Mouse (Mus musculus): Measurements from ENCODE around the gene Syne2.

Syne2 gene

DNA sequence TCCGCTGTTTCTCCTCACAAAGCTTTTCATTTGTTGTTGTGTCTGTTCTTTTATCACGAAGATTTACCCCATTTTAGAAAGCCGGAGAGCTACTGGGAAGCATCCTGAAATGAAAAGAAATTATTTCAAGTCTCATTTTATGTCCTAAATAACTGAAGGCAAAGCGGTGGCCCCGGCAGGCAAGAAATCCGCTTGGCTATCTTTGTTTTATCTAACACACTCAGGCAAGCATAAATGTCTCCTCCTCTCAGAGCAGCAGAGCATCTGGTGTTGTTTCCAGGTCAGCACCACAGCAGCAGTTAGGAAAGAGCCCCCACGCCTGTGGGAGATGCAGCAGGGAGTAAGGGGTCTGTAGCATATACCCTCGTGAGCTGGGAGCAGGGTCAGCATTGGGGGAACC, 230.7 kb downstream of the Syne2 start:
- no peak for DNase-seq (ENCODE audit: low spot score)

DNA sequence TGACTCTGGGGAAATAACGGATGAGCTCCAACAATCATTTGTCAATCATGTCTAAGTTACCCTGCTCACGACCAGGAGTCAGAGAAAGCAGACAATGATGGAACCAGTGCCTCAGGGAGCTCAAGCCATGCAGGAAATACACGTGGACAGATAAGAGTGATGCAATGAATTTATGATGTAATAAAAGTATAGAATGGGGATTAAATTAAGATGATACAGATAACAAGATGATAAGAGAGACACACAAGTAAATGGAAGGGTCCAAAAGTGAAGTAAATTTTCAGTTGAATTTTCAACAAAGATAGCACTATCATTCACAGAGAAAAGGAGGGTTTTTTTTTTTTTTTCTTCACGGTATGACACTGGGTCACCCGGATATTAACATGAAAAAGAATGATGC, 231.4 kb downstream of the Syne2 start:
- DNase-seq (ENCODE audit: low spot score), result no peak

DNA sequence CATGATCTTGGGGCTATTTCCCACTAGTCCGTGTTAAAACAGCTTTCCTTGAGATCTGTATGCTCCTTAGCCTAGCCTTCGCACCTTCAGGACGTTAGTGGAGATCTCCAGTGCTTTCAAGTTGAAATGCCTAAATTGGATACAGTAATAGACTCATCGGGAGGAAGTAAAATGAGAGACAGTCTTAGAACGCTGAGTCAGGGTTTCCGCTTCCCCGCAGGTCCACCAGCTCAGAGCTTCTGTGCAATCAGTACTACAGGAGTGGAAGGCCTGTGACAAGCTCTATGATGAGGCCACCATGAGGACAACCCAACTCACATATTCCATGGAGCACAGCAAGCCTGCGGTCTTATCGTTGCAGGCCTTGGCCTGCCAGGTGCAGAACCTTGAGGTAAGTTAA, 233.9 kb downstream of the Syne2 start:
- no peak for DNase-seq (ENCODE audit: low spot score)

DNA sequence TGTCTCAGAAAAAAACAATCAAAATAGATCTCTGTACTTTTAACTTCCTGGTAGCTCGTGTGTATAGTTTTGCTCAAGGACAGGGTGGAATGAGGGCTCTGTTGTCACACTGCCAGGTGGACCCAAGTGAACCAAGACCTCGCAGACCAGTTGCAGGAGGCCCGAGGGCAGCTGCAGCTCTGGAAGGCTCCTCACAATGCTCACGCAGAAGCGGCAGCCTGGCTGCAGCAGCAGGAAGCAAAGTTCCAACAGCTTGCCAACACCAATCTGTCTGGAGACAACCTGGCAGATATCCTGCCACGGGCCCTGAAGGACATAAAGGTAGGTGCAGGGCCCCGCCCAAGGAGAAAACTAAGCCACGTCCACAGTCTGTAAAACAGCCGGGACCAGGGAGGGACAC, 236.7 kb downstream of the Syne2 start:
- no peak for DNase-seq (ENCODE audit: low spot score)

DNA sequence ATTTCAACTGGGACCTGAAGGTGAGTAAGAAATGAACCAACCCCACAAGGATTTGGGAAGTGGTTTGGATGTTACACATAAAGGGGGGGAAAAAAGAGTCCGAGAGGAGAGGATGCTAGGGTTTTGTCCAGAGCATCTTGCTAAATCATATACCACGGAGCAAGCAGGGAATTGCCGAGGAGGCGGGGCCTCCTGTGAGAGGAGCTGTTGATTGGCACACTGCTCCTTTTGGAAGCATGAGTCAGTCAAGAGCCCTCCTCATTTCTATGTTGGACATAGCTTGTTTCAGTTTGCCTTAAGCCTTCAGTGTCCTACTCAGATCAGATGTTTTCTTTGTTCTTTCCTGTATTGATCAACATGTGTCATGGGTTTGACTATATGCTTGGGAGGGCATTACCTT, 245.1 kb downstream of the Syne2 start:
- no peak for DNase-seq (ENCODE audit: low spot score)

DNA sequence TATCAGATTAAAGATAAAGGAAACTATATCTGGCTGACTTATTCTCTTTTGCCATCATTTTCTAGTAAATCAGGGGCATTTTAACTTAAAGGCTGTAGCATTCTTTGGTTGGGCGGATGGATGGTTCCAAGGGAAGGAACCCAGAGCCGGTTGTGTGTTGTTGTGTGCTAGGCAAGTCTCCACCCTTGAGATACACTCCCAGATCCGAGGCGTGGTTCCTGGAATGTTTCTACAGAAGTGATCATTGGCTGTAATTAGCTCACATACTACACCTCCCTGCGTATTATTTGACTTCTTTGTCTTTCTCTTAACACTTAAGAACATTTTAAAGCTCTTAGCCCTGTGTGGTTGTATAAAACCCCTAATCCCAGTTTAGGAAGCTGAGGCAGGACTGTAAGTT, 252.5 kb downstream of the Syne2 start:
- no peak for DNase-seq (ENCODE audit: low spot score)

DNA sequence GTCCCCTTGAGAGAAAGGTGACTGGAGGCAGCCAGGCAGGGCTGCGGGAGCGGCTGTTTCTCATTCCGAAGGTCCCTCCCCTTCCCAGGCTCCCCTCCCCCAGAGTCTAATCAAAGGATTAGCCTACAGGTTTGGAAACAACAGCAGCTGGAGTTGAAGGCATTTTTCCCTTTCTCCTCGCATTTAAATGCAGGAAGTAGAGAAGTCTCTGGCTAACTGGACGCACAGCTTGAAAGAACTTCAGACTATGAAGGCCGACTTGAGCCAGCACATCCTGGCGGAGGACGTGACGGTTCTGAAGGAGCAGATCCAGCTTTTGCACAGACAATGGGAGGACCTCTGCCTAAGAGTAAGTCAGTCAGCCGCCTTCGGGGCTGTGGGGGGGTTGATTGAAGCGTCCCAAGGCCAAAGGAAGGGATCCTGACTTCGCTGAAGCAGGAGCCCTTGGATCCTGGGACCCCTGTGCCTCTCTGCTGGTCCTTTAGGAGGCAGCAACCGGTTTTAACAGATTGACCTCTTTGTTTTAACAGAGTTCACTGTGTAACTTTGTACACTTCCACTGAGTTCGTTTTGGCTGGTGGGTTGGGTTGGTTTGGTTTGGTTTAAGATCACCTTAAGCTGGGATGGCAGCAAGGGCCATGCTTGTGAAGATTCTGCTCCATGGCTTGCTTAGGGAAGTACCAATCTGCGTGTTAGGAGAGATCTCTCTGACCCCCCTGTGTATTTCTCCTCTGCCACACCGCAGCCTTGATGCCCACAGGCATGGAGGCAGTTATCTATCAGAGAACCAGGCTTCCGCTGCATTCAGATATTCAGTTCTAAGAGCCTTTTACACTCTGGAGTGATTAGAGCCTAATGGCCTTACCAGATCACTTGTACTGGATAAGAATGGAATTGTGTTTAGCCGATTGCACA, 254.3 kb downstream of the Syne2 start:
- no peak for DNase-seq (ENCODE audit: low spot score)

DNA sequence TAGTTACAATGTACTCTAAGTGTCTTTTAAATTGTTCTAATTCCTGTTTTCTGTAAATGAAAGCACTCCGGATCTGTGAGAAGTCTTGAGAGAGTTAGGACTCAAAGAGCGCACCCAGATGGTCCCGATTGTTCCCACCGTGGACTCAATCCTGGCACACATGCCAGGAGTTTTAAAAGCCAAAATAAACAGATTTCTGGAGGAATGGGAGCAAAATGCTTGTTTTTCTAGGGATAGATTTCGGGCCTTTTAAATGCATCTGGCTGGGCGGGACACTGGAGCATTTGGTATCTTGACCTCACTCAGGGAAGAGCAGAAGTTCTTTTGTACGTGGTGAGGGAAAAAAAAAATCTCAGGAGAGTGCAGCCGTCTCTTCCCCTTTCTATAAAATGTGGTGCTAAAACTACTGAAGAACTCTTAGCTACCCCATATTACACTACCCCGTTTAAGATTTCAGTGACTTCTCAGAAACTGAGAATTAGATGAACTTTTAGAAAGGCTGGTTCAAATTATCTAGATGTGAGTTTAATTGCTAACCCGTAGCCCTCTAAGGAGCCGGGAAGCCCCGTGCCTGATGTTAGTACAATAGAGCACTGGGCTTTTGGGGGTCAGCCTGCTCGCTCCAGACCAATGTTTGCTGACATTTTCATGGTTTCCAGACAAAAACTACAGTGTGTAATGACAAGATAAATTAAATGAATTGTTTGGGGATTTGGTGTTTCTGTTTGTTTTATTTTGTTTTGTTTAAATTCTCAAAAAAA, 255.3 kb downstream of the Syne2 start:
- no peak for DNase-seq (ENCODE audit: low spot score)

DNA sequence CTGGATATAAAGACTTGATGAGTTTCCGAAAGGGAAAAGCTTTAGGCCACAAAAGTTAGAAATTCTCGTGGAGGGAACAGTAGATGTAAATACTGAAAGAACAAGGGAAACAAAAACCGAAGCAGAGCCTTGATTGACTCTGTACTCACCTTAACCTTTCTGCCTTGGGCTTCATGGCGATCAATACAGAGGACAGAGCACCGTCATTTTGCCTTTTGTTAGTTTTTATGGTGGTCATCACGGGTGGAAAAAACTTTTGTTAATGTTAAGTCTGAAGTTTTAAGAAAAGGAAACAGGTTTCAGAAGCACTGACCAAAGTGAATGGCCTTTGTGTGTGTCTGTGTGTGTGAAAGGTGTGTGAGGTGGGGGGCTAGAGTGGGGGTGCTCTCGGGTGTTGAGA, 256.0 kb downstream of the Syne2 start:
- no peak for DNase-seq (ENCODE audit: low spot score)

DNA sequence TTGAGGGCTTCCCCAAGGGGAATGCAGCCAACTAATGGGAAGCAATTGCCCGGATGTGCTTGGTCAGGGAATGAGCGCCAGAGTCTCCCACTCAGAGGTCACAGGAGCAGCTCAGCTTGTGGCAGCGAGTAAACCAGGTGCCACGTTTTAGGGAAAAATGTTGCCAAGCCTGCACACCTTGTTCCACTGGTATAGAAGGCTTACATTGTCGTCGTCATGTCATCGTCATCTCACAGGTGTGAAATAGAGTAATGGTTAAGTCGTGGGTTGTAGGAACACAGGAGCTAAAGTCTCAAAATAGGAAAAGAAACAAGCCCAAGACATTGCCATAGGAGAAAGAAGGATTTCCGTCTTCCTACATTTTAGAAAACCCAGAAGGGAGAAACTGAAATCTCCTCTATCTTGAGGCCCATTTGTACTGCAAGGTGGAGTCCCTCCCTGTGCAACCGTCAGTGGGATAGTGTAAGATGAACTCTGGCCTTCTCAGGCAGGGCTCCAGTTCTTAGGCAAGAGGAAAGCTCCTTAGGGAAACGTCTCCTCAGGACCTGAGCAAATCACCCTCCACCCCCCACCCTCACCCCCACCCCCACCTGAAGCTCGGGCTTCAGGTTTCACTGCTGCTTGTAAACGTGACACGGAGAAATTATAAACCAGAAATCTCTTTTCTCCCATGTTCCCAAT, 263.1 kb downstream of the Syne2 start:
- DNase-seq (ENCODE audit: low spot score), result no peak

DNA sequence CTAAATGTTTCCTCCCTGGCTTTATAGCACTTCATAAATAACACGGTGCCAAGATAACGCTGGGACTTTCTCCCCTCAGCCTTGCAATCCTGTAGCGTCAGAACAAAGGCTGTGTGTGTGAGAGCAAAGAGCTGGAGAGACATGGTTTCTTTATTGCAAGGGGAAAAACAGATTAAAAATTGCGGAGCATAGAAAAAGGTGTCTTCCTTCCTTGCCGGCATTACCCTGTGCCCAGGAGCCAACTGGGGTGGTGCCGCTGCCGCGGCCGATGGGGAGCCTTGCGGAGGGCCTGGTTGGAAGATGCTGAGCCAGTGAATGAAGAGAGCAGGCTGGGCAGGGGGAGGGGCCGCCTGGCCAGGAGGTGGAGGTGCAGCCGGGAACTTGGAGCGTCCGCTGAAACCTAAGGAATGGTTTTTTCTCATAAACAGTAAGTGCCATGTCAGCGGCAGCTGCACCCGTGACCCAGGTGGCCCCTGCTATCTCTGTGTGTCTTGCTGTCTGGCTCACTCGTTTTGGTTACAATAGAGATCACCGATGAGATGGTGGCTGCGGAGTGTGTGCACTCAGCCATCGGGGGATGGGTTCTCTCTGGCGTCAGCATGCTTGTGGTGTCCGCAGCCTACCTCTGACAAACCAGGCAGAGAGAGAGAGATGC, 263.8 kb downstream of the Syne2 start:
- peak; percentile 66 for DNase-seq (ENCODE audit: low spot score)

DNA sequence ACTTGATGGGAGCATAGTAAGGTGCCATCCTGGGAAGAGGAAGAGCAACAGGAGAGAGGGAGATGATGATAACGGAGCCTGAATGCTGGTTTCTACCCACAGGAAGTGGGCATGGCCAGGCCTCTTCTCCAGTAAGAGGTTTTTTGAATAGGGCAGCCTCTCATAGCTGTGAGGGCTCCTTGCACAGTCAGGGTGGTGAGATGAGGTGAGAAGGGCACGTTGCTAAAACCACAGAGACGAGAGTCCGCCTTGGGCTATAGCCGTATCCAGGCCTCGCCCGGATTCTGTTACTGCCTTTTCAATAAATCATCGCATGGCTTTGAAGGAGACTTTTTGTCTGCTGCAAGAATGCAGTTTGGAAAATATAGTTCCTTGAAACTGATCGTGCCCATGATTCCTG, 267.1 kb downstream of the Syne2 start:
- DNase-seq (ENCODE audit: low spot score), result no peak

DNA sequence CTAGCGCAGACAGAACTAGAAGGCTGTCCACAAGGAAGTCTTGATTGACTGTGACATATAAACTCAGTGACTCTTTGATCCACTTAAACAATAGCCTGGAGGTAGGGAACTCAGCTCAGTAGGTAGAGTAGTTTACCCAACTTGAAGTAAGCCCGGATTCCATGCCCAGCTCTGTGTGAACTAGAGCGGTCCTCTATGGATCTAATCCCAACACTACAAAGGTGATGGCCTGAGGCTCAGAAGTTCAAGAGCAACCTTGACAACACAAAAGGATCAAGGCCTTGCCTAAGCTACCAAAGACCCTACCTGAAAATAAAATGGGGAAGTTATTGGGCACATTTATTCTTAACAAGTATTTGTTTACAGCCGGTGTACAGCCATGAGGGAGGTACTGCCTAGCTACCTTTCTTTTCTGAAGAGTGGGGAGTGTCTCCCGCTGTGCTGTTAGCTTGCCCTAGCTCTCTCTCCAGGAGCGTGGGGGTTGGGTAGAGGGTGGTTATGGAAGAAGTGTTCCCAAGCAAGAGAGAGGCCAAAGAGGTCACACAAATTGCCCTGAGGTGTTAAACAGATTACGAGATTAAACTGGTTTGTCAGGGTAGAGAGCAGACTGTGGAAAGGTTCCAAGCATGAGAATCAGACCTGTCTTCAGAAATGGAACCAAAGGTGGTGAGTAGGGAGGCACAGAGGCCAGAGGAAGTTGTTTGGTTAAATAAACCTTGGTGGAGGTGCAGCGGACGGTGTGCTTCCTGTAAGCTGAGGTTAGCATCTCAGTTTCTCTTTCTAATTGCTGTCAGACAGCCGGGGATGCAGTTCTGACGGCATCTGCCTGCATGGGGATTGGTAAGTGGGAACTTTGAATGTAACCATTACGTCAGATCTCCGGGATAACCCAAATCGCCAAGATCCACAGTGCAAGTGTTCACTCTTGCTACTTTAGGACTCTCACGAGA, 268.3 kb downstream of the Syne2 start:
- DNase-seq (ENCODE audit: low spot score), result no peak

DNA sequence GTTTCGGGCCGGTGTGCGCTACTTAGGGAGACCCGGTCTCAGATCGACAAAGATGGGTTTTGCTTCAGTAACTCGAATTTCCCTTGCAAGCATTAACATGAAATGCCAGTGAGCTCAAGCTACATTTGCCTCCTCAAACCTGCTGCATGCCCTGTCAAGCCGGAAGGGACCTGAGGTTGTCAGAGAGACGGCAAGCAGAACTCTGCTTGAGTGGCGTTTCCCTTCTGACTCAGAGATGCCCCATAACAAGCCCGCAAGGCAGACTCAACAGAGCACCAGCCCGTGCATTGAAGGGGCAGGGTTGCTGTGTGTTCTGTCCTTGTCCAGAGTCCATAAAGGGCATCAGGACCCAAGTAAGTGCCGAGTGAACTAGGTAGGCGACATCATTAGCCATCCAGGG, 269.1 kb downstream of the Syne2 start:
- DNase-seq (ENCODE audit: low spot score), result no peak

DNA sequence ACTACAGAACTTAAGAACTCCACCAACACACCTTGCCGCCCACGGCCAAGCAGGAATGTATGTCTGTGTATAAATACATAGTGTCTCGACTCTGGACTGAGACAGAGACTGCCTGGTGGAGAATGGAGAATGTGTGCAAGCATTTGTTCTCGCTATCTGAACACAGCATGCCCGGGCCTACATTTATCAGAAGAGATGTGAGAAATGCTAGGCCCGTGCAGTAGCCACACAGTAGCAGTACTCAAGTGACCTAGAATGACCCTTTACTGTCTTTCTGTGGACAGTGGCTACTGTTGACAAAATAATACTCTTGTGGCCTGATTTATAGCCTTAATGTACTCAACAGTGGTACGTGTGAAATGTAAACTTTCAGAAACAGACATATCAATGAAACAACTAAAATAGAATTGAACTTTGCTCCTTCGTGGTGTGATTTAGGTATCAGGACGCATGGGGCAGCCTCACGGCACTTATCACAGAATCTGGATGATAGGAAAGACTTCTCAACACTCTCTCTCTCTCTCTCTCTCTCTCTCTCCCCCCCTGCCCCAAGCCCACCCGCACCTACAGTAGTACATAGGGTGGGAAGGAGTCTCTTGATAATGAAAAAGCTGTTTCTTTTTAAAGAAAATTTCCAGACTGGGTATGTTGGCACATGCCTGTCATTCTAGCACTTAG, 275.0 kb downstream of the Syne2 start:
- no peak for DNase-seq (ENCODE audit: low spot score)

DNA sequence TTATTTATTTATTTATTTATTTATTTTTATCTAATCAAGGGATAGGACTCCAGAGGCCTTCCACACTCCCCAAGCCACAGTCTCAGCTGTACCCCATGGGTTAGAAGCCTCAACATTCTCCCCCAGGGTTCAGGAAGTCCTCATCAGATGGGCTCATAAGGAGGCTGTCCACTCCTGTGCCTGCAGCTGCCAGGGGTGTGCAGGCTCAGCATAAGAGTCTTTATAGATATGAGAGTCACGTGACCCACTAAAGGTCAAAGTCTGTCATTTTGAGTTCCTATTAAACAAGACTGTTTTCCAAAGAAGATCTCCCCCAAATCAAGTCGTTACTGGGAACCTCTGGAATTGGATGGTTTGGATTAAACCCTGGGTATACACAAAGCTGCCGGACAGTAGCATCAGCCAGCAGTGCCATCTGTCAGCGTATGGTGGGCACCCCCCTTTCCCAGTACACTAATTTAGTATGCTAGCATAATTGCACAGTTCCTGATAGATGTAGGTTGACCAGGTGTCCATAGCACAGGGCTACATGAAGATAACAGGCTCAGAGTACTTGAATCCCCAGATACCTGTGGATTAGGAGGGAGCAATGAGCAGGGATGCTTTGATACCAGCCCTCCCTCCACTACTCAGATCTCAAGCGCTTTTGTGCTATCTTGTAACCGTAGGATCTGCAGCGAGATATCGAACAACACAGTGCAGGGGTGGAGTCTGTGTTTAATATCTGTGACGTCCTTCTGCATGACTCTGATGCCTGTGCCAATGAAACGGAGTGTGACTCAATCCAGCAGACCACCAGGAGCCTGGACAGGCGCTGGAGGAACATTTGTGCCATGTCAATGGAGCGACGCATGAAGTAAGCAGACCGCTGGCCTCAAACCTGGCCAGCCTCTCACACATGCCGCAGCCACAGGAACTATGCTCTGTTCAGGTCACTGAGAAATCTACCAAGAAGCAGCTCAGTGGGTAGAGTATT, 276.0 kb downstream of the Syne2 start:
- no peak for DNase-seq (ENCODE audit: low spot score)

DNA sequence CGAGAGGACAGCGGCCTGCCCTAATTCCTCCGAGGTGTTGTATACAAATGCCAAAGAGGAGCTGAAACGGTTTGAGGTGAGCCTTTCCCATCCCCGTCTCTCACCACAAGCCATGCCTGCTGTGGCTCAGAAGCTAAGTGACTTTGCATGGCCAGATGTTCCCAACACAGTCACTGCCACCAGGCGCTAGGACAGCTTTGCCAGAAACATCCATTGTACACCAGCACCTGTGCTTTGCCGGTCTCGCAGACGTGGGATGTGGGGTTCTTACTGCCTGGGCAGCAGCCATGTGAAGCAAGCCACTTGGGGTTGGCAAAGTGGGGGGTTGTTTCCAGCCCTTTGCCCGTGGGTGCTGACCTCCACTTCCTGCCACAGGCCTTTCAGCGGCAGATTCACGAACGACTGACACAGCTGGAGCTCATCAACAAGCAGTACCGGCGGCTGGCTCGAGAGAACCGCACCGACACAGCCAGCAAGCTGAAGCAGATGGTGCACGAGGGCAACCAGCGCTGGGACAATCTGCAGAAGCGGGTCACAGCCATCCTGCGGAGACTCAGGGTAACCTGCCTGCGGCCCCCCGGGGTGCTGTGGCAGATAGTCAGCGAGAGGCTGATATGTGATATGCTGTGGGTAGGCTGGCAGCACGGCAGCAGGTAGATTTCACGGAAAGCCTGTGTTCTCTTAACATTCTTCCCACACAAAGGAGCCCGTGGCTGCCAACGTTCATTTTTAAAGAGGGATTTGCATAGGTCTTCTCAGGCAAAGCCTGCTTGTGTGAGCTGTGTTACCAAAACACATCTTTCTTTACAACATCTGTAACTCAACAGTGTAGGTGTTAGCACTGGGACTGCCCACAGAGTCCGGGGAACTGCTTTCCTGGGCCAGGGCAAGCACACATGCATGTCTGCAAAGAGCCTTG, 277.4 kb downstream of the Syne2 start:
- no peak for DNase-seq (ENCODE audit: low spot score)

DNA sequence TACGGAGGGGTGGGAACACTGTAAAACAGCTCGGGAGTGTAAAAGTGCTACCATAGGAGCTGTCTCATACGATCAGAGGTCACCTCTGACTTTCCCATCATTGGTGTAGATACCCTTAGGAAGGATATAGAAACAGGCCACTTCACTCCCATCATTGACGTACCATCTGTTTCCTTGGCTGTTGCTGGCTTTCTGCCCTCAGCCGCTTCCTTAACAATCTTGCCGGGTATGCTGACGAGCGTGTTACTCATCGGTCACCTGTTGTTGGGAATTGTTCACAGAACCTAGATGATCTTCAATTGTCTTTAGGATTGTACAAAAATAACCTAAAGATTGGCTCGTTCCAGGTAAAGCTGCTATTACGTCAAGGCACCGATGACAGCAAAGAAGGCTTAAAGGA, 284.7 kb downstream of the Syne2 start:
- DNase-seq (ENCODE audit: low spot score), result no peak

Measured in testis, postnatal 10 days (tissue).